Mouse (Mus musculus): ENCODE measurements around the gene Fam76a. TPM values are rescaled to one million over a fixed set of nuclear protein-coding genes. Genes with fewer than 3 reads are reported as not detected.

The Fam76a gene
- total and polyA plus RNA-seq, 3 experiments = 10.3 to 11.5 (median 10.8) TPM

- in situ Hi-C loops (cut with MboI; ENCODE audit: low pct_ligation_motif_present, low pct_unique_long_range_greater_than_20kb, low sequenced_read_pairs) (no loop called here), dilution Hi-C loops (cut with MboI; ENCODE audit: extremely low pct_ligation_motif_present, extremely low pct_unique_long_range_greater_than_20kb, low sequenced_read_pairs) (no loop called here)
- Histone ChIP-seq H3K36me3 (replicated peaks in 1 of 2; ENCODE audit: control insufficient read depth in 1 of 2, insufficient read depth in 1 of 2, low read length in 1 of 2) (no peaks in the 10 kb centered on the region), H3K79me2 (replicated peaks; ENCODE audit: control insufficient read depth, extremely low read depth, insufficient read depth, poor library complexity, severe bottlenecking) (no peaks in the 10 kb centered on the region), H3K27ac (ENCODE audit: insufficient read depth, low read depth) (no peak overlapping the region), H3K9ac (ENCODE audit: insufficient read depth, low read depth) (no peak overlapping the region), H3K4me3 (replicated peaks in 1 of 3; ENCODE audit: low read depth in 2 of 3, low read length in 2 of 3, poor library complexity in 1 of 3) (no peak overlapping the region), H3K4me2 (ENCODE audit: insufficient read depth, low read depth, poor library complexity, severe bottlenecking) (no peak overlapping the region), H3K9me3 (replicated peaks; ENCODE audit: low read length) (no peaks in the 10 kb centered on the region), H3K27me3 (replicated peaks) (no peaks in the 10 kb centered on the region), H3K4me1 (ENCODE audit: control insufficient read depth in 1 of 2, insufficient read depth in 2 of 2) (peaks cover 19 to 53% of the 10 kb centered on the region in 2 experiments)
- TF ChIP-seq CHD1 (IDR thresholded peaks at IDR 0.05; ENCODE audit: low read depth, low read length) = no peak
- no peak for TF ChIP-seq MXI1 (IDR thresholded peaks at IDR 0.05; ENCODE audit: low read depth, low read length)
- TF ChIP-seq BHLHE40 (IDR thresholded peaks at IDR 0.05; ENCODE audit: low read depth, low read length) = no peak
- no peak for TF ChIP-seq SMC3 (IDR thresholded peaks at IDR 0.05; ENCODE audit: low read depth, low read length)
- TF ChIP-seq JUN (IDR thresholded peaks at IDR 0.05; ENCODE audit: insufficient read depth, low read depth, low read length) = no peak
- TF ChIP-seq ZKSCAN1 (IDR thresholded peaks at IDR 0.05; ENCODE audit: borderline replicate concordance, low read depth, low read length) = no peak
- TF ChIP-seq MAFK (IDR thresholded peaks at IDR 0.05; ENCODE audit: insufficient replicate concordance, low read length) = no peak
- no peak for TF ChIP-seq ZNF384 (IDR thresholded peaks at IDR 0.05; ENCODE audit: low read depth, low read length)
- no peak for TF ChIP-seq NRF1 (IDR thresholded peaks at IDR 0.05; ENCODE audit: low read depth, low read length)
- no peak for TF ChIP-seq RCOR1 (conservative IDR thresholded peaks at IDR 0.05; ENCODE audit: low read depth, low read length)
- no peak for TF ChIP-seq POLR2A (IDR thresholded peaks at IDR 0.05; ENCODE audit: low read depth, low read length)
- no peak for DNase-seq (ENCODE audit: extremely low read depth)
Measured at GRCm38 (mm10) chr4:132962628-132963027, 40.3 kb upstream of the Fam76a start.

- H3K9me3 ChIP-seq (replicated peaks; ENCODE audit: low read length) = no peaks in the 10 kb centered on the region
- no peak for DNase-seq (ENCODE audit: extremely low read depth)
- no peak overlapping the region for H3K9ac ChIP-seq (ENCODE audit: insufficient read depth, low read depth)
- H3K36me3 ChIP-seq (replicated peaks in 1 of 2; ENCODE audit: control insufficient read depth in 1 of 2, insufficient read depth in 1 of 2, low read length in 1 of 2) = no peaks in the 10 kb centered on the region
- no peaks in the 10 kb centered on the region for H3K79me2 ChIP-seq (replicated peaks; ENCODE audit: control insufficient read depth, extremely low read depth, insufficient read depth, poor library complexity, severe bottlenecking)
- H3K4me2 ChIP-seq (ENCODE audit: insufficient read depth, low read depth, poor library complexity, severe bottlenecking) = no peak overlapping the region
- no peak for TF ChIP-seq SMC3 (IDR thresholded peaks at IDR 0.05; ENCODE audit: low read depth, low read length)
- no peak for TF ChIP-seq USF1 (IDR thresholded peaks at IDR 0.05; ENCODE audit: low read depth, low read length)
- TF ChIP-seq RAD21 (IDR thresholded peaks at IDR 0.05; ENCODE audit: low read depth, low read length) = no peak
- no peak for TF ChIP-seq ZNF384 (IDR thresholded peaks at IDR 0.05; ENCODE audit: low read depth, low read length)
- TF ChIP-seq CHD1 (IDR thresholded peaks at IDR 0.05; ENCODE audit: low read depth, low read length) = no peak
- no peak for TF ChIP-seq POLR2A (IDR thresholded peaks at IDR 0.05; ENCODE audit: low read depth, low read length)
- no peak for TF ChIP-seq TCF12 (IDR thresholded peaks at IDR 0.05; ENCODE audit: low read depth, low read length)
- TF ChIP-seq IRF4 (IDR thresholded peaks at IDR 0.05; ENCODE audit: low read depth, low read length) = no peak
- TF ChIP-seq JUN (IDR thresholded peaks at IDR 0.05; ENCODE audit: insufficient read depth, low read depth, low read length) = no peak
- no peak for TF ChIP-seq E2F4 (IDR thresholded peaks at IDR 0.05; ENCODE audit: insufficient replicate concordance, low read depth, low read length)
- no peak for TF ChIP-seq USF2 (conservative IDR thresholded peaks at IDR 0.05; ENCODE audit: low read depth, low read length)
- no peak for TF ChIP-seq RCOR1 (conservative IDR thresholded peaks at IDR 0.05; ENCODE audit: low read depth, low read length)
- TF ChIP-seq MXI1 (IDR thresholded peaks at IDR 0.05; ENCODE audit: low read depth, low read length) = no peak
- no peak for TF ChIP-seq ZC3H11A (IDR thresholded peaks at IDR 0.05; ENCODE audit: low read depth, low read length)
- peaks cover 19 to 53% of the 10 kb centered on the region in 2 experiments for H3K4me1 ChIP-seq (ENCODE audit: control insufficient read depth in 1 of 2, insufficient read depth in 2 of 2)
- no peaks in the 10 kb centered on the region for H3K27me3 ChIP-seq (replicated peaks)
- H3K4me3 ChIP-seq (replicated peaks in 1 of 3; ENCODE audit: low read depth in 2 of 3, low read length in 2 of 3, poor library complexity in 1 of 3) = no peak overlapping the region
- in situ Hi-C loops (cut with MboI; ENCODE audit: low pct_ligation_motif_present, low pct_unique_long_range_greater_than_20kb, low sequenced_read_pairs) (no loop called here), dilution Hi-C loops (cut with MboI; ENCODE audit: extremely low pct_ligation_motif_present, extremely low pct_unique_long_range_greater_than_20kb, low sequenced_read_pairs) (no loop called here)
- H3K27ac ChIP-seq (ENCODE audit: insufficient read depth, low read depth) = no peak overlapping the region
Measured at GRCm38 (mm10) chr4:132961866-132962265, 39.5 kb upstream of the Fam76a start.

Measured in CH12.LX (cell line).